Mouse (Mus musculus) MN1 (cell line): ENCODE measurements around the gene Ackr1.
A peak's percentile ranks its signal among the peaks of the same experiment; 100 is the strongest.

ENCODE experiments used
- DNase-seq: peaks from one replicate; pipeline ENCODE4 v3.0.0-alpha.2; 2016; ENCODE audit warnings: low spot score

The Ackr1 gene

DNA sequence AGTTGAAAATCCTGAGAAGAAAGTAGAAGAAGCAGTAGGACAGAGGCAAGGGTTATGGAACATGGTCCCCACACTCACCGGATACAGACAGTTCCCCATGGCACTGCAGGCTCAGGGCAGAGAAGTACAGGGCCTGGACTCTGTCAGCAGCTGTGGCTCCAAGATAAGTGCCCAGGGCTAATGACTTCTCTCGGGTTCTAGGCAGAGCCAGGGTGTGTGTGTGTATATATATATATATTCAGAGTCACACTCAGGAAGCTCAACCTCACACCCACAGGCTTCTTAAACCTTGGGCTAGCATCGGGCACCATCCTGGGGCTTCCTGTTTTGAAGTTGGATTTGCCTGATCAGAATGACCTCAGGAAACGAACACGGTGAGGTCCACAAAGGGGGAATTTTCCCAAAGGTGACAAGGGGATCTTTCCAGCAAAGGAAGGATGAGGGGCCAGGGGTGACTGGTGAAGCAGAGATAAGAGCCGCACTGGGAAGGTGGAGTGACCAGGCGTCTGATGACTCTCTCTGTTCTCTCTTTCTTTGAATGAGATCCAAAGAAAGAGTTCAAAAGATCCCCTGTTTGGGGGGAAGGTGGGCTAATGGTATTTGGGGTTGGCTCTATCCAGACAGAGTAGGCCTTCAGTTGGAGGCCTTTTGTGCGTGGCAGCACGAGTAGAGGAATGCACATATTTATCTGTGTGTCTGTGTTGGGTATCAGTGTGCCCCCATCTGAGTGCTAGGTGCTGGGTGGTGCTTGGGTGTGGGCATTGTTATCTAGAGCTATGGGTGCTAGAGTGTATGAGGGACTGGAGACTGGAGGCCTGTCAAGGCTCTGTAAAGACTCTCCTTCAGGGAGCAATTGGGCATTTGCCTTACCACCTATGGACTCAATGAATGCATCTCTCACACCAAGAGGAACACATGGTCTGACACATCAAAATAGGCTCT, at the start of gene Ackr1:
Gene Ackr1, minus strand, starts transcription at position 439 of the 942 bp plus-strand sequence.
- DNase-seq, result no peak

DNA sequence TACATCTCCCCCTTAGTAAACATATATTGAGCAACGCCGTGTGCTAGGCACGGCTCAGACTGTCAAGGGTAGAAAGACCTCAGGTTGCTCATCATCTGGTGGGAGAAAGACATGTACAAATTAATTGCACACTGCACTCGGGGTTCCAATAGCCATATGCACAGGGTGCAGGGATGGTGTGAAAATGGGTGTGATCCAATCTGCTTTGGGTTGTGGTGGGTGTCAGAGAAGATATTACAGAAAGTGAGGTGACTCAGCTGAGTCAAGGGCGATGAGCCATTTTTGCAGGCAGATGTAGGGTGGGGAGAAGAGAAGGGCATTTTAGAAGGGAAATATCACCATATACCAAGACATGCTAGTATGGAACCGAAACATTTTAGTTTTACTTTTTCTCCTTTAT, 47.9 kb upstream of the Ackr1 start:
- no peak for DNase-seq

DNA sequence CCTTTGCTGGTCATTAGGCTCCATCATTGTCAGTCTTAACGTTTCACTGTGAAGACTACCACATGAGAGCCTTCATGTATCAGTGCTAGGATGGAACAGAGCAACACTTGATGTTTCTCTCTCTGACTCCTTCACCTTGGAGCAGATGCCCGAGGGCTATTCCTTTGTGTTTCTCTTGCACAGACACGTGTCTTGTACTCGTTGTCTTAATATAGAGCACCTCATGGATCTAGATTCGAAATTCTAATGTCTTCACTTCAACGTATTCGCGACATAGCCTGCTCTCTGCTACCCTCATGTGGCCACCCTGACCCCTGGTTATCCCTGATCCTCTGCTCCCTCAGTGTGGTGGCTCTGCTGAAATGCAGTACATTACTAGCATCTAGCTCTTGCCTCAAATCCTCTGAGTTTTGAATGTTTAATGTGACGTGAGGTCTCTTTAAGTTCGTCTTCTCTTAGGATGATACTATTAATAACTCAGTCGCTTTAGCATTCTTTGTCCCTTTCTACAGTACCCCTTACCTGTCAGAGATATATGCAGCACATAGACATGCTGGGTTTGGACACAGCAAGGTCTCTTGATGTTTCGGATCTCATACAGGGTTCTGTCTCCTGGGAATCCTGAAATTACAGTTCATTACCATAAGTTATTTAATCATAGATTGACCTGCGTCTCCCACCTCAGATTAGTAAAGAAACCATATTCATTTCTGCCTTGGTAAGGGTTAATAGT, 44.0 kb upstream of the Ackr1 start:
- DNase-seq, result peak; percentile 73

DNA sequence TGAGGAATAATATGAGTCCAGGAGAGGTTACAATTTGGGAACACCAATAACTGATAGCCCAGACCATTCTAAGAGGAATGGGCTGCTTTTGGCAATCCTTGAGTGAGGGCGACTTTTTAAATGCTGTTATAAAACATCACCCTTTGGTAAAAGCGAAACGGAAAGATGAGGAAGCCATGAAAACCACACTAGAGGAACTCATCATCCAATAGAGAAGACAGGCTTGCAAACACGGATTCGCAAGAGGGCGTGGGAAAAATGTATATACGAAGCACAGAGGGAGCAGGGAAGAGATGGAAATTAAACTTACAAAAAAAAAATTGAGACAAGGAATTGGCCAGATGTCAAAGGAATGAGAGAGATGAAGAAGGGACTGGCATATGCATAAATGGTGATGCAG, 40.5 kb upstream of the Ackr1 start:
- DNase-seq, result no peak

DNA sequence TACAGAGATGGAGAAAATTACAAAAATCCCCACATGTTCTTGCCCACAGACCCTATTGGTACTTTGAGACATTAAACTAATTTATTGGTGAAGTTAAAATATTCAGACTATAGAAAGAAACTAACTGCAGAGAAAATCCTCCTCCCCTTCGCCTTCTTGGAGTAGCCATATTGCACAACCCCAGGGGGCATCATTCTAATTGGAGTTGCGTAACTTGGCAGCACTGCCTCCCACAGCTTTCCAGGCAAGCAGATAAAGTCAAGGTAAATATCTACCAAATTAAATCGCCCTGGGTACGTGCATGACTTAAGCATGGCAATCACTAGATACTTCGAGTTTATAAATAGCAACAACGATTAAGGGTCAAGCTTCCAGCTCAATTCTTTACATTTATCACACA, 38.0 kb upstream of the Ackr1 start:
- DNase-seq, result no peak

DNA sequence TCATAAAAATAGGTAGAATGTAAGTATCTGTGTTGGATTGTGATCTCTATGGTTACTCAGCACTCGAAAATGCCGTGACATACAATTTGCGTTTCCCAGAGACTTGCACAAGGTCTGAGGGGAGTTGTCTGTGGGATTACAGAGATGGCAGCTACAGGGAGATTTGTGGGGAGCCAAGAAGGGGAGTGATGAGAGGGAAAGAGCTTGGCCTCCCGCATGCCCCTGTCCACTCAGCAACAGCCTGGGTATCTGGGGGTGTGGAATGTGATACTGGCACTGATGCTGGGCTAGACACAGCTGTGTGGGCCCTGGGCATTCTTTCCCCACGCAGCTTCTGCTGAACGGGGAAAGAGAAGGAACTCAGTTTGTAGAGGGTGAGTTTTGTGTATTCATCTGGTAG, 36.9 kb upstream of the Ackr1 start:
- no peak for DNase-seq

DNA sequence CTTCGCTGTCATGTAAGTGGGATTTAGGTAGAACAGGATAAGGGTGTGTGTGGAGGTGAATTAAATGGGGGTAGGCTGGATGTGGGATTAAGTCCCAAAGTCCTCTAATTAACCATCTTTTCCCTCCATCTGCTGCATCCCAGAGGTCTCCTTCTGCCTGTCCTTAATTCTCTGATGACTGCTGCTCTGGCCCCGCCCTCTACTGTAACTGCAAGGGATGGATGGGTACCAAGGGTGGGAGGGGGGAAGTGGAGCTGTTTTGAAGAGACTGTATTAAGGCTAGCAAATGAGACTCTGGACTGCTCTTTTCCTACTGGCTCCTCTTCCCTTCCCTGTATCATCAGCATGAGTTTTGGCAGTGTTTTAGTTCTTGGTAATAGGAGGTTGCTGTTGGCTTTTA, 36.1 kb upstream of the Ackr1 start:
- no peak for DNase-seq

DNA sequence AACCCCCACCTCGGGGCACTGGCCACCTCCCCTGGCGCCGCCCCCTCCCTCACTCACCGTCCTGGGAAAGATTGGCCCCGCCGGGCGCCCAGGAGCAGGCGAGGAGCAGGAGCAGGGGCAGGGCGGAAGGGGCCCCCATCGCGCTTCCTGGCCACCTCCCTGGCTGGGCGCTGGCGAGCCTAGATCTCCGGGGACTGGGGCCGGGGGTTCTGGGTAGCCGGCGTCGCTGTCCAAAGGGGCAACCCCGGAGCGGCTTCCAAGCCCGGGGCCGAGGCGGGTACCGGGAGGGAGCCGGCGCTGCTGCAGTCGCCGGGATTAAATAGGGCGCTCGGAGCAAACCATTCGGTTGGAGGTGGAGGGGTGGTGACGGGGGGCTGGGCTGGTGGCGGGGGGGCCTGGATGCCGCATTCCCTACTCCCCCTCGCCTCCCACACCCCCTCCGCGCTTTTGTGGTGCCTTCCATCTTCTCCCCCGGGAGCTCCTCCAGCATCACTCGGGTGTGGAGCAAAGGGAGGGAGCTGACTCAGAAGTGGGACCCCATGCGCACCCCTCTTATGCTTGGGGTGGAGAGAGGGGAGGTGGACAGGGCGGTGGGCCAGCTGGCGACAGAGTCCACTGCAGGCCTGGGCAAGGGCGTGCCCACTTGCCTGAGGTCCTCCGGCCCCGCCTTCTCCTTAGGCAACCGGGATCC, 34.0 kb upstream of the Ackr1 start, which contains the start of gene Cadm3:
Gene Cadm3, minus strand, starts transcription at position 340 of the 691 bp plus-strand sequence.
- peak; percentile 26 for DNase-seq

DNA sequence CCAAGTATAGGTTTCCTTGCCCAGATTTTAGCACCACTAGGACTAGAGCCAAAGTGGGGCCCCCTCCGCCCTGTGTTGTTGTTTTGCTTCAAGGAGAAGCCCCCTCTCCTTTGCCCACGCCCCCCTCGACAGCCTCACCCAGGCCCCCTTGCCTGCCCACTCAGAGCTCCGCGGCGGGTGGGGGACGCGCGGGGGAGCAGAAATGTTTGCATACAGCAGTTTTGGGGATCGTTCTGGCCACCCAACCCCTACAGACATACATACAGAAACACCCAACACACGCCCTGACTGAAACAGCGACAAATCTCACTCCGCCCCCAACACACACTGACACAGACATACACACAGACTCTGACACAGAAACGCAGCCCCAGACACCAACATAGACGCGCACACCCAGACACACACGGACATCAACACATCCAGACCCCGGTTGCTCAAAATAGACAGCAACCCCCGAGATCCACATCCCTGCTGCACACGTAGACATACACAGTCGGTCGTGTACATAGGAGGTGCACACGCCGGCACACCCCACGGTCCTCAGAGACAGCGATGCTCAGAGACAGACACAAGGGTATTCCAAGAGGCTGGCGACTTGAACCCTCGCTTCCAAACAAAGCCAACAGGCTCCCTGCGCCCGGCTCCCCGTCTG, 33.3 kb upstream of the Ackr1 start:
- DNase-seq, result peak; percentile 20

DNA sequence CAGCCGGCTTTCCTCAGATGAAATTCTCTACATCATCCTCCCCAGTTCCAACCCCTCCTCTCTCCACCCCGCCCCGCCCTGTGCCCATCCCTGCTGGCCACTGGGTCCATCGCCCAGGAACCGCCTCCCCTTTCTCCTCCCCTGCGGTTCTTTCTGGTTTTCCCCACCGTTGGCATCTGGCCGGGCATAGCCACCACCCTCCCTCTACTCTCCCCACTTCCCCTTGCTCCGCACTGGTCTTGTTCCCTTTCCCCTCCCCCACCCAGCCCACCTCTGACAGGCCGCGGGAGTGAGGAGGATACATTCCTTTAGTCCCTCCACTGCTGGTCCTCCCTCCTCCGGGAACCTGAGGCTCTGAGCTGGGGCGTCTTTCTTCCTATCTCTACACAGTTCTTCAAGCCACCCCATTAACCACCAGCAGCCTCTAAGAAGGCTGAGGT, 32.4 kb upstream of the Ackr1 start:
- peak; percentile 55 for DNase-seq

DNA sequence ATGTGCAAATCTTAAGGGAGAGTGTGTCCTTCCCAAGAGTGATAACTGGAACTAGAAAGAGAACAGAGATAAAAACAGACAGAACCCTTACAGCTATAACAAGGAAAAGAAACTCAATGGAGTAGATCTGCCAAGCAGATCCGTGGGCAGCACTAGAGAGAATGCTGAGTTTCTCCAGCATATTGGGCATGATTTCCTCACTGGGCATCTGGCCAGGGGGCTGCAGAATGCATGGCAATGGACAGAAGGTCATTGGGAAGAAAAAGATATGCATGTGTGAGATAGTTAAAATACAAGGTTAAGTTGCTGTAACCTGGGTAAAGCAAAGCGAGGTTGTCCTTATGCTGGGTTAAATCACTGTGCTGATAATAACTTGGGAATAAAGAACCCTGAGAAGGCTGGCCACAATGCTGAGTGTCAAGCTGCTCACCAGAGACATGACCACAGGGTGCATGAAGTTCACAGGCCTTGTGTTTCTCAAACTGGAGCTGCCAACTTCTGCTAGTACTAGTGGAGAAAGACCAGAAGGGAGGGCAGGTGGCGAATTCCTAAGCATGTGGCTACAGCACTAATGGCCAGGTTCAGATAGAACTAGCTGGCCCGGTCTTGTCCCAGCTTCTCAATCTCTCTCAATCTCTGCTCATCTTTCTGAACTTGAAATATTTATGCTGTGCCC, 30.7 kb upstream of the Ackr1 start:
- DNase-seq, result peak; percentile 14

DNA sequence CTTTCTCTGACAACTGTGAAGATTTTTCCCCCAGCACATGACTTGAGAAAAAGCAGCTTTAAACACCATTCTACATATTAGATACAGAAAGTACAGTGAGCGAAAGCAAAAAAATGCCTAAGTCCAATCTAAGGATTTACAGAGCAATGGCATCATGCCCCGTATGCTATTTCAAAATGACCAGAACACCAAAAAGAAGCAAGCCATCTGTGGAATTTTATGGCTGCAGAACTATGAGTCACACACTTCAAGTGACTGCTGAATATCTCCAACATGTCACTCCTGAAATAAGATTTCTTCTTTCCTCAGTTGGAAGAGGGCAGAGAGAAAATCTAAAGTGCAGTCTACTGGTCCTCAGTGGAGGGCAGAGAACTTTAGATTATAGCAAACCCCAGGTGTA, 29.9 kb upstream of the Ackr1 start:
- peak; percentile 63 for DNase-seq

DNA sequence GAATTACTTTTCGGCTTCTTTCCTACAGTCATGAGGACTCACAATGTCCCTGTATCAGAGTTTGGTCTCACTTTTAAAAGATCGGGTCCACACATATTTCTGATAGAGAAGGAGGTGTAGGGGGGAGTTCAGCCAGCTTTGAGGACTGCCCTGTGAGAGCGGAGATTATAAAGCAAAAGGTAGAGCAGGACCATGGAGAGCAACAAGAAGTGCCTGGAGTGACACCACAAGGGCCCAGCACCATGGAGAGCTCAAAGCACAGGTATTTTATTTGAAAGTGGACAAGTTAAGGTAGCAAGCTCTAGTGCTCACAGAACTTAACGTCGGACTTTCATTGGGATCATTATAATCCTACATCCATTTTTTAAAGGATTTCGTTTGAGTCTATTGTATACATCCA, 28.1 kb upstream of the Ackr1 start:
- no peak for DNase-seq

DNA sequence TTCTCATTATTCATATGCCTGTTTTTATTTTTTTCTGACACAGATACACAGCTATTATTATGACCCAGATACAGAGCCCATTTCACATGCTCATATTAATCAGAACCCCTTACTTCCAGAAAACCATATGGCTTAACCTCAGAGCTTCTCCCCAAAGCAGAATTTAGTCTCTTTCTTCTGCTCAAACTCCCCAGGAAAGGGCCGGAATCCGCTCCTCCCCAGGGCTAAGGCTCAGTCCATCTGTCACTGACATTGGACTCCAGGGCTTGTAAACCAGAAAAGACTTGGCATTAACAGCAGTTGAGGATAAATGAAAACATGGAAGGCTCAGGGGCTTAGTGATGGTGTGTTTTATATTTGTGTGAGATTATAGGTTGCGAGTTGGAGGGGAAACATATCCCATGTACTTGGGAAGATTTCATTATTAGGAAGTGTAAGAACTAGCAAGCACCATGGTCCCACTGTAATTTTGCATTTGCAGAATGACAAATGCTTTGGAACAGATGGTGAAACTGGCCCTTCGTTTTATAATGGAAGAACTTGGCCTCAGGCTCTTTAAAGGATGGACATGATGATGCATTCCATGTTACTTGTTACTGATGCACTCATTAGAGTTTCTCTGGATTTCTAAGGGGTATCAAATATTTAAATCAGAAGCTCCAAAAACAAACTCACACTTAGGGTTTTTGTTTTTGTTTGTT, 26.2 kb upstream of the Ackr1 start:
- no peak for DNase-seq

DNA sequence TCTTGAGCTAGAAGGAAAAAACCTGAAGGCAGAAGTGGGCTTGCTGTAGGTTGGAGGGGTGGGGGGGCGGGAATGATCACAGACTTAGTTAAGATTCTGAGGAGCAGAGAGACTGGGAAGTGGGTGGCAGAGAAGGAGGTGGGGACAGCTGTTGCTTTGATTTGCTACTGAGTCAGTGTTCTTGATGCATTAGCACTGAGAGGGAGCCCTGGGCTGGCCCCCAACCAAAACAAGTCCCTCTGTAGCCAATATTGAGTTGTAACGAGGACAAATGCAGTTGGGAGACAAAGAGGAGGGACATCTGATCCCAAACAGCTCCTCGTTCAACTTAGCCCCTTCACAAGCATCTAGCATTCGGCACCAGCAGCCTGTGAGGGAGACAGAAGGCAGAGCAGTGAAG, 24.2 kb upstream of the Ackr1 start:
- DNase-seq, result no peak

DNA sequence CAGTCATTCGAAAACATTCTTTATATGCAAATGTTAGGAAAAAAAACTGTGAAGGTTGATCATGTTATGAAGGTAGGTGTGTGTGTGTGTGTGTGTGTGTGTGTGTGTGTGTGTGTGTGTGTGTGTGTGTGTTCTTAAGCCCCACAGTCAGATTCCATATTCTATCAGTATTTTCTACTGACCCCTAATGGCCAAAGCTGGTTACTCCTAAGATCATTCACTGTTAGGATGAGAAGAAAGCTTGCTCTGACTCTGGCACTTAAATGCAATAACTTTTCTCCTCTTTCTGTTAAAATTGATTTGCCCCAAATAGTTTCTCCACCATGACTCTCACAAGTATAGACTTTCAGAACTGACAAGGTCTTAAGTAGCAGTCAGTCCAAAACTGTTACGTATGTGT, 23.1 kb upstream of the Ackr1 start:
- no peak for DNase-seq

DNA sequence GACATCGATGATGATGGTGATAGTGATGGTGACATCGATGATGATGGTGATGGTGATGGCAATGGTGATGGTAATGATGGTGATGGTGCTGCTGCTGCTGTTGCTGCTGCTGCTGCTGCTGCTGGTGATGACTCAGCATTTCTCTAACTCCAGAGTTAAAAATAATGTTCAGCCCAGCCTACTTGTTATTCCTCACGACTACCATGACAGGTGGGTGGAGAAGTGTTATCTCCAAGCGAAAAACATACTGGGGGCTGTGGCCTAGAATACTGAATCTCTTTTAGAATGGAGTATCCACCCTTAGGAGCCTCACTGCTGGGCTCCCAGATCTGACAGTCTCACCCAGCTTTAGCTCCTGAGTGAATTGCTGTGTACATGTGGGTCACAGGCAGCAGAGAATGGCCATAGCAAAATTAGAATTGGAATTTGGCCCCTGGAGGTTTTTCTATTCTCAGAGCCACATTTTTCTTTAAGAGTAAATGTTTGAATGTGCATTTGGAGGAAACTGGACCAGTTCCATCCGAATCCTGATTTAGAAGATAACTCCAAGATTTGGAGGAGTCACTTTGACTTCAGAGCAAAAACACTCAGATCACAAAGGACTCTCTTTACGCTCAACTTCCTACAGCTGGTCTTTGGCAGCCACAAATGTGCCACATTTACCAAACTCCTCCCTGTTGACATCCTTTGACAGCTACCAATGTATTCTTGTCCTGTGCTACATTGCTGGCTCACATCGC, 21.7 kb upstream of the Ackr1 start:
- no peak for DNase-seq

DNA sequence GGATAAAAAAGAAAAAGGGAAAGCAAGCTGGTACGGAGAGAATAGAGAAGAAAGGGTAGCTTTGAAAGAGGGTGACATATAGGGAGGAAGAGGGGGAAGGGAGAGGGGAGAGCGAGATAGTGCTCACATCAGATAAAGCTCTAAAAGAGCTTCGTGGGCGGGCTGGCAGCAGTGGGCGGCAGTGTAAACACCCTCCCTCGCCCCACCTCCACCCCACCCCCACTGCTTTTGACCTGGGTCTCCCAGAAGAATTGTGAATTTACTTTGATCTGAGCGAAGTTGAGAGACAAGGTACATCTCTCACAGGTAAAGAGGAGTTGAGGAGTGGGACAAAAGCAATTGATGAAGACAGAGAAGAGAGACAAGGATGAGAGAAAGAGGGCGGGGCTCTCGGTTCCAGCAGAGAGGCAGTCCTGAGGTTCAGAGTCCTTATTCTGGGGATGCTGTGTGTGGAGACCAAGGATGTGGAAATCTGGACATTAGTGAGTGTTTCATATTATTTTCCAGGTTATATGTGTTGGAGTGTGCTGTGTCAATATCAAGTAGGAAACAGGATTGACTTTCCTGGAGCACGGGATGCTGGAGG, 16.9 kb upstream of the Ackr1 start, which contains the start of gene Aim2:
Gene Aim2, plus strand, starts transcription at position 508 of the 586 bp plus-strand sequence.
- DNase-seq, result peak; percentile 14

DNA sequence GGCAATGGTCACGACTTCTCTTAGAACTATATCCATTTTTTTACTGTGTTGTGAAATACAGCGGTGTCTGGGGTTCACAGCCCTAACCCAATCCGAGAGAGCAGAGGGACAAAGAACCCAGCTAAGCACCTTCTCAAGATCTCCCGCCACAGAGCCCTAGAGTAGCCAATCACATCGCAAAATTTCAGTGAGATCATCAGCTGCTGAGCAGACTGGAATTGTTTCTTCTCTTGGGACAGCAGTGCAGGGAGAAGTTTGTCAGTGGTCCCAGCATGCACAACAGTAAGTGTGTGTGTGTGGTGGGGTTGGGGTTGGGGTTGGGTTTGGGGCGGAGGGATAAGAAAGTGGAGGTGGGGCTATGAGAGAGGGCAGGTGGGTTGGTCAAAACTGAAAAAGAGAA, 16.4 kb upstream of the Ackr1 start:
- DNase-seq, result peak; percentile 55

DNA sequence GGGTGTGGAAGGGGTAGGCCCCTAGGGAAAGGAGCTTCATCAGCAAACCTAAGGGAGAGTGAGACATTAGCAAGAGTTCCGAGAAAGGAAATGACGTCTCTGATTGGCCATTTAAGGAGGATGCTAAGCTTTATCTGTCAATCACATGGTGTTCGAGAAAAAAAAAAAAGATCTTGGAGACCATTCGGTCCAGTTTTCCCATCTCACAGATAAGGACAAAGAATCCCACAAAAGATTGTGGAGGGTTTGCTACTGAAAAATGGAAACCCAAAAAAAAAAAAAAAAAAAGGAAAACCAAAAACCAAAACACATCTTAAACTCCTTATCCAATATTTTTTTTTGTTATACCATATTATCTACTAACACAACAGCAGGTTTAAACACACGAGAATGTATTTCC, 15.6 kb upstream of the Ackr1 start:
- no peak for DNase-seq
